Mouse (Mus musculus) splenic B cell, adult 2 months (primary cell): ENCODE measurements around the gene Smurf2.
A peak's percentile ranks its signal among the peaks of the same experiment; 100 is the strongest.

Source experiments
- DNase-seq: peaks from one replicate; pipeline ENCODE4 v3.0.0-alpha.2; 2011; ENCODE audit warnings: low read depth, low spot score
- H3K27me3 ChIP-seq: 2 replicates; pipeline ENCODE4 v1.6.1; 2012; ENCODE audit warnings: mild to moderate bottlenecking, low read length, moderate library complexity, mixed read lengths; ENCODE audit not compliant: control insufficient read depth, poor library complexity, insufficient read depth, severe bottlenecking
- H3K36me3 ChIP-seq: 2 replicates; pipeline ENCODE4 v1.6.1; 2012; ENCODE audit warnings: mild to moderate bottlenecking, low read length, moderate library complexity, mixed read lengths; ENCODE audit not compliant: control insufficient read depth, poor library complexity, insufficient read depth, severe bottlenecking

Smurf2 gene

GRCm38 (mm10) chr11:106927950-106928349 is 7.4 kb upstream of the Smurf2 start:
- Histone ChIP-seq H3K36me3 (no peaks in the 10 kb centered on the region), H3K27me3 (no peaks in the 10 kb centered on the region; the same call in 1 of the 2 replicates)
- DNase-seq = no peak

DNA sequence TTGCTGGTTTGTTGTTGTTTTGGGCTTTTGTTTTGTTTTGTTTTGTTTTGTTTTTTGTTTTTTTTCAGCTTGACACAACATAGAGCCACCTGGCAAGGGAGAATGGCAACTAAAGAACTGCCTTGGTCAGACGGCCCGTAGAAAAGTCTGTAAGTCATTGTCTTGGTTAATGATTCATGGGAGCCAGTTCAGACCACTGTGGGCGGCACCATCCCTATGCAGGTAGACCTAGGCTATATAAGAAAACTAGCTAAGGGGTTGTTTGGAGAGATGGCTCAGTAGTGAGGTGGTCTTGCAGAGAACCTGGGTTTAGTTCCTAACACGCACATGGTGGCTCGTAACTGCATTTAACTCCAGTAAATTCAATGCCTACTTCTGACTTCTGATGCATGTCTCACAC is 6.7 kb upstream of the Smurf2 start:
- DNase-seq = no peak
- Histone ChIP-seq H3K27me3 (no peaks in the 10 kb centered on the region; the same call in 1 of the 2 replicates), H3K36me3 (no peaks in the 10 kb centered on the region)

GRCm38 (mm10) chr11:106926732-106927131 is 6.2 kb upstream of the Smurf2 start:
- DNase-seq = no peak
- no peaks in the 10 kb centered on the region for H3K36me3 ChIP-seq
- no peaks in the 10 kb centered on the region; the same call in 1 of the 2 replicates for H3K27me3 ChIP-seq

DNA sequence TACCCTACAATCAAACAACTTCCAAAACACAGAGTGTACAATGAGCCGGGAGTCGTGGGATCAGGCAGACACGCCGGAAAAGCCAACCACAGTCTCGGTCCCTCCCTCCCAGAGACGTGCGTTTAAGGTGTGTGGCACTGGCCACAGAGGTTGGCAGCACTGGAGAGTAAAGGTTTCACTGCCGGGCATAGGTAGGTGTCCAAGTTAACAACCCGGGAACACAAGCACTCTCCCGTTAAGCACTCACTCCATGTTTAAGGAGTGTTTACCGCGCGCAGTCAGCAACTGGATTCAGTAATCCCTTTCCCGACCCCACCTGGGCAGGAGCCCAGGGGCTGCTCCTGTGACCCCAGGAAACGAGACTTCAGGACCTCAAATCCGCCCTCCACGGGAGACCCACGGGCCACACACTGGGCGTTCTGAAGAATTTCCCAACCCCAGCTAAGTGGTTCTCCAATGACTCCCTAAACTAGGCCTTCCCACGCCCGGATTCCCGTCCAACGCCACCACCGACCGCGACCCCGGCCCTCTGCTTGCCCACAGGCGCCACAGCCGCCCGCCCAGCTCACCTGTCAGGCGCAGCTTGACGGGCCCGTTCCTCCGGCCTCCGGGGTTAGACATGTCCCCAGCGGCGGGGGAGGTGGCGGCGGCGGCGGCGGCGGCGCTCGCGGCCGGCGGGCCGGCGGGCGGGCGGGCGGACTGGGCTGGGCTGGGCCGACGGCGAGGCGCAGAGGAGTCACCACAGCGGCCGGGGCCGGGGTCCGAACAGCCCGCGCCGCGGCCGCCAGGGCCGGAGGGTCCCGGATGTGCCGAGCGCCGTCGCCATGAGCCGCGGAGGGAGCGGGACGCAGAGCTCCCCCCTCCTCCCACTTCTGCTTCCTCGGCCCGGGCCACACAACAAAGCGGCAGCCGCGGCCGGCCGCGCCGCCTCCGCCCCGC is 634 bp downstream of the Smurf2 start:
- Histone ChIP-seq H3K27me3 (no peaks in the 10 kb centered on the region), H3K36me3 (no peaks in the 10 kb centered on the region)
- DNase-seq = peak; percentile 17

- H3K36me3 ChIP-seq = no peaks in the 10 kb centered on the region
- DNase-seq = no peak
- no peaks in the 10 kb centered on the region for H3K27me3 ChIP-seq
Measured at GRCm38 (mm10) chr11:106918901-106919300, 1.6 kb downstream of the Smurf2 start.

- H3K36me3 ChIP-seq = no peaks in the 10 kb centered on the region
- peak; percentile 64 for DNase-seq
- H3K27me3 ChIP-seq = no peaks in the 10 kb centered on the region
Measured at GRCm38 (mm10) chr11:106911257-106911656, 9.3 kb downstream of the Smurf2 start.

GRCm38 (mm10) chr11:106908016-106908415 is 12.5 kb downstream of the Smurf2 start:
- no peak for DNase-seq
- no peaks in the 10 kb centered on the region for H3K27me3 ChIP-seq

GRCm38 (mm10) chr11:106907253-106907652 is 13.3 kb downstream of the Smurf2 start:
- no peak for DNase-seq
- no peaks in the 10 kb centered on the region for H3K36me3 ChIP-seq
- no peaks in the 10 kb centered on the region for H3K27me3 ChIP-seq

More at GRCm38 (mm10) chr11:106908016-106908415, 12.5 kb downstream of the Smurf2 start:
- H3K36me3 ChIP-seq = no peaks in the 10 kb centered on the region

DNA sequence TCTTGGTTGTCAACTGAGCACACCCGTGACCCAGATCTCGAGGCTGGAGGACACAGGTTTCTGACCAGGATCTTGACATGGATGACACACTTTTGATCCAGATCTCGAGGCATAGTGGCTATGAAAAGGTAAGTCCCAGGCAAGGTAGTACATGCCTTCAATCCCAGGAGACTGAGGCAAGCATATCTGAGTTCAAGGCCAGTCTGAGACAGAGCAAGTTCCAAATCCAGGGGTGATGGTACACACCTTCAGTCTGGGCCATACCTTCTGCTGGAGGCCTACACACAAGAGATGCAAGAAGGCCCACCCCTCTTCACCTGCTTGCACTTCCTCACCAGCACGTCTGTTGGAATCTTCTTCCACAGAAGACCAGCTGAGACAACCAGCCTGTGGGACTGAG is 14.8 kb downstream of the Smurf2 start:
- H3K36me3 ChIP-seq = no peaks in the 10 kb centered on the region
- no peaks in the 10 kb centered on the region for H3K27me3 ChIP-seq
- DNase-seq = no peak

- DNase-seq = no peak
- Histone ChIP-seq H3K27me3 (no peaks in the 10 kb centered on the region), H3K36me3 (no peaks in the 10 kb centered on the region)
Measured at GRCm38 (mm10) chr11:106899804-106900203, 20.7 kb downstream of the Smurf2 start.

- Histone ChIP-seq H3K36me3 (no peaks in the 10 kb centered on the region), H3K27me3 (no peaks in the 10 kb centered on the region)
- DNase-seq = peak; percentile 18
Measured at GRCm38 (mm10) chr11:106896561-106897168, 23.9 kb downstream of the Smurf2 start.

DNA sequence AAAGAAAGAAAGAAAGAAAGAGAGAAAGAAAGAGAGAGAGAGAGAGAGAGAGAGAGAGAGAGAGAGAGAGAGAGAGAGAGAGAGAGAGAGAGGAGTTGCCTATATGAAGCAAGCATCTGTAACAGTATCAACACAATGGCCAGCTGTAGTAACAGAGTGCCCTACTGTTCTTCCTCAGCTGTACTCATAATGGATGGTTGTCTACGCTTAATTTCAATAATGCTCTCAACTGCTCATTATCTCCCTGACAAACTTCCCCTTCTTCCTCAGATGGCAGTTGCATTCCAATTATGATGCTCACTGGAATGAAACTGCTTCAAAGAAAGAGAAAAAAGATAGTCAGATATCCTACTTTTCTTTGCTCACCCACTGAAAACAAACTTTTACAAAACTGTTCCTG is 36.9 kb downstream of the Smurf2 start:
- Histone ChIP-seq H3K27me3 (no peaks in the 10 kb centered on the region), H3K36me3 (no peaks in the 10 kb centered on the region)
- no peak for DNase-seq

- no peaks in the 10 kb centered on the region for H3K27me3 ChIP-seq
- DNase-seq = no peak
Measured at GRCm38 (mm10) chr11:106872650-106873049, 47.9 kb downstream of the Smurf2 start.

DNA sequence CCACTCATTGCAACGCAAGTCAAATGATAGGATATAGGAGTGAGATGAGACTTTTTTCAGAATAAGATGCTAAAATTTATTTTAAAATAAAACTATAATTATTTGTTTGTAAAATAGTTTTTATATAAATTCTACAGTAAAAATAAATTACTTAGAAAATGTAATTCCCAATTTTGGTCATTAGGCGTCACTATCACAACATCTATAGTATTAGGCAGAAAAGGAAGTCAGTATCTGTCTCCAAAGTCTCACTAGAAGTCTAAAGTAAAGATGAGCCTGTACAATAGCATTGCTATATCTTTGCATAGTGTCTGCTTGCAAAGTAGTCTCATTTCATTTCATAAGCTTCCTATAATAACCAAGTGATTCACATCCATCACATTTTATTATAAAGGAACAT is 69.1 kb downstream of the Smurf2 start:
- Histone ChIP-seq H3K27me3 (no peaks in the 10 kb centered on the region), H3K36me3 (peaks cover 12% of the 10 kb centered on the region)
- peak; percentile 72 for DNase-seq

More at GRCm38 (mm10) chr11:106872650-106873049, 47.9 kb downstream of the Smurf2 start:
- peaks cover 6% of the 10 kb centered on the region; the same call in 1 of the 2 replicates for H3K36me3 ChIP-seq

- DNase-seq = no peak
- Histone ChIP-seq H3K27me3 (no peaks in the 10 kb centered on the region), H3K36me3 (peaks cover 12% of the 10 kb centered on the region; the same call in 1 of the 2 replicates)
Measured at GRCm38 (mm10) chr11:106842002-106842401, 78.5 kb downstream of the Smurf2 start.
